Mouse (Mus musculus) lung, embryonic 15.5 days (tissue): ENCODE results near the gene Foxo3. TPM values are rescaled to one million over a fixed set of nuclear protein-coding genes. Genes with fewer than 3 reads are reported as not detected.

ENCODE experiments used
- ATAC-seq: fragments of 200-750 bp; cut with Nextera tagmentation; 2 replicates; pipeline ENCODE4 v1.8.0; 2017; ENCODE audit warnings: moderate number of reproducible peaks, borderline replicate concordance; ENCODE audit not compliant: low FRiP score, low TSS enrichment; ENCODE audit errors: extremely low read depth
- H3K27ac ChIP-seq: fragments of 300-500 bp; sonication (generic); 2 replicates; pipeline ENCODE4 v1.5.1; 2015; ENCODE audit warnings: moderate library complexity, mild to moderate bottlenecking, inconsistent platforms
- H3K27me3 ChIP-seq: fragments of 300-500 bp; sonication (generic); 2 replicates; pipeline ENCODE4 v1.6.1; 2015; ENCODE audit warnings: inconsistent platforms
- H3K36me3 ChIP-seq: fragments of 300-500 bp; sonication (generic); 2 replicates; pipeline ENCODE4 v1.6.1; 2015; ENCODE audit warnings: inconsistent platforms
- H3K4me1 ChIP-seq: fragments of 300-500 bp; sonication (generic); 2 replicates; pipeline ENCODE4 v1.6.1; 2015; ENCODE audit warnings: inconsistent platforms
- H3K4me2 ChIP-seq: fragments of 300-500 bp; sonication (generic); 2 replicates; pipeline ENCODE4 v1.6.1; 2015; ENCODE audit warnings: inconsistent platforms, mild to moderate bottlenecking, moderate library complexity
- H3K4me3 ChIP-seq: fragments of 300-500 bp; sonication (generic); 2 replicates; pipeline ENCODE4 v1.5.1; 2015; ENCODE audit warnings: mild to moderate bottlenecking, inconsistent platforms
- H3K9ac ChIP-seq: fragments of 300-500 bp; sonication (generic); 2 replicates; pipeline ENCODE4 v1.6.1; 2015; ENCODE audit warnings: inconsistent platforms
- H3K9me3 ChIP-seq: fragments of 300-500 bp; sonication (generic); 2 replicates; pipeline ENCODE4 v1.6.1; 2016; ENCODE audit warnings: inconsistent platforms
- WGBS: fragments of 180-500 bp; shearing (Covaris S2); methylation state at CpG from one replicate; pipeline ENCODE4 v1.1.7; 2015; 5-methylcytosine and 5-hydroxymethylcytosine counted together
- polyA plus RNA-seq: library from polyadenylated mRNA; unstranded; fragments of >200 nt; fragmentation: Nextera tagmentation; extraction: Ambion mirVana; gene quantifications from 2 replicates; pipeline ENCODE4 v1.2.1, GENCODE M21; 2015

Gene Foxo3
- polyA plus RNA-seq, 1 experiment from 2014 or later, result 8.9 TPM

- peak overlapping the region; percentile 12; the same call in 1 of the 2 replicates for H3K4me2 ChIP-seq
- H3K9me3 ChIP-seq, result no peaks in the 10 kb centered on the region
- H3K27me3 ChIP-seq, result no peaks in the 10 kb centered on the region
- ATAC-seq, result no peak
- peaks cover 78% of the 10 kb centered on the region for H3K4me1 ChIP-seq
- 48% methylated on average over 11 of the region's 11 CpGs for WGBS
- H3K36me3 ChIP-seq, result no peaks in the 10 kb centered on the region
- no peak overlapping the region for H3K9ac ChIP-seq
- H3K27ac ChIP-seq, result 0 out of 2 replicates have a peak overlapping the region, but pooled peaks have one; percentile 46
- H3K4me3 ChIP-seq, result no peak overlapping the region
Observed at GRCm38 (mm10) chr10:42247125-42247816, 29.3 kb downstream of the Foxo3 start.

- Histone ChIP-seq H3K9ac (no peak overlapping the region), H3K9me3 (no peaks in the 10 kb centered on the region), H3K4me2 (no peak overlapping the region), H3K4me1 (peaks cover 70% of the 10 kb centered on the region), H3K36me3 (no peaks in the 10 kb centered on the region), H3K27ac (no peak overlapping the region), H3K4me3 (no peak overlapping the region), H3K27me3 (no peaks in the 10 kb centered on the region)
- 63% methylated on average over 3 of the region's 3 CpGs for WGBS
- no peak for ATAC-seq
Observed at GRCm38 (mm10) chr10:42246483-42246882, 30.1 kb downstream of the Foxo3 start.

GRCm38 (mm10) chr10:42245636-42246035 is 30.9 kb downstream of the Foxo3 start:
- H3K9ac ChIP-seq, result no peak overlapping the region
- H3K36me3 ChIP-seq, result no peaks in the 10 kb centered on the region
- H3K4me2 ChIP-seq, result no peak overlapping the region
- H3K9me3 ChIP-seq, result no peaks in the 10 kb centered on the region
- H3K4me1 ChIP-seq, result peaks cover 61% of the 10 kb centered on the region
- 92% methylated on average over 3 of the region's 3 CpGs for WGBS
- H3K4me3 ChIP-seq, result no peak overlapping the region
- H3K27me3 ChIP-seq, result no peaks in the 10 kb centered on the region
- ATAC-seq, result no peak
- H3K27ac ChIP-seq, result peak overlapping the region; percentile 43; the same call in 1 of the 2 replicates

- H3K27me3 ChIP-seq, result no peaks in the 10 kb centered on the region
- no peak overlapping the region for H3K4me3 ChIP-seq
- H3K4me1 ChIP-seq, result peaks cover 57% of the 10 kb centered on the region
- peak overlapping the region; percentile 43 for H3K27ac ChIP-seq
- no peak overlapping the region for H3K4me2 ChIP-seq
- no peak overlapping the region for H3K9ac ChIP-seq
- ATAC-seq, result no peak
- no peaks in the 10 kb centered on the region for H3K36me3 ChIP-seq
- whole genome bisulfite sequencing, result 76% methylated on average over 3 of the region's 3 CpGs
- no peaks in the 10 kb centered on the region for H3K9me3 ChIP-seq
Observed at GRCm38 (mm10) chr10:42245256-42245601, 31.3 kb downstream of the Foxo3 start.

GRCm38 (mm10) chr10:42244420-42245255 is 31.9 kb downstream of the Foxo3 start:
- WGBS, result 25% methylated on average over 8 of the region's 8 CpGs
- Histone ChIP-seq H3K4me2 (no peak overlapping the region), H3K9ac (no peak overlapping the region), H3K9me3 (no peaks in the 10 kb centered on the region), H3K36me3 (no peaks in the 10 kb centered on the region), H3K27ac (peak overlapping the region; percentile 43), H3K27me3 (no peaks in the 10 kb centered on the region), H3K4me3 (no peak overlapping the region), H3K4me1 (peaks cover 55% of the 10 kb centered on the region)
- peak; percentile 71; the same call in 1 of the 2 replicates for ATAC-seq

GRCm38 (mm10) chr10:42243925-42244324 is 32.6 kb downstream of the Foxo3 start:
- Histone ChIP-seq H3K4me1 (peaks cover 55% of the 10 kb centered on the region), H3K4me3 (no peak overlapping the region), H3K27ac (no peak overlapping the region), H3K4me2 (no peak overlapping the region), H3K27me3 (no peaks in the 10 kb centered on the region), H3K36me3 (no peaks in the 10 kb centered on the region), H3K9me3 (no peaks in the 10 kb centered on the region), H3K9ac (no peak overlapping the region)
- ATAC-seq, result no peak
- 88% methylated on average over 7 of the region's 7 CpGs for WGBS

- Histone ChIP-seq H3K4me3 (no peak overlapping the region), H3K27ac (no peak overlapping the region), H3K9me3 (no peaks in the 10 kb centered on the region), H3K9ac (no peak overlapping the region), H3K36me3 (no peaks in the 10 kb centered on the region), H3K4me2 (no peak overlapping the region), H3K4me1 (peaks cover 55% of the 10 kb centered on the region), H3K27me3 (no peaks in the 10 kb centered on the region)
- 71% methylated on average over 6 of the region's 6 CpGs for WGBS
- ATAC-seq, result no peak
Observed at GRCm38 (mm10) chr10:42242484-42242883, 34.1 kb downstream of the Foxo3 start.

- Histone ChIP-seq H3K4me3 (no peak overlapping the region), H3K36me3 (no peaks in the 10 kb centered on the region), H3K4me1 (peaks cover 50% of the 10 kb centered on the region), H3K9me3 (no peaks in the 10 kb centered on the region), H3K9ac (no peak overlapping the region), H3K27ac (no peak overlapping the region), H3K4me2 (no peak overlapping the region), H3K27me3 (no peaks in the 10 kb centered on the region)
- ATAC-seq, result no peak
- 75% methylated on average over 4 of the region's 4 CpGs for WGBS
Observed at GRCm38 (mm10) chr10:42241775-42242174, 34.8 kb downstream of the Foxo3 start.

- Histone ChIP-seq H3K27ac (no peak overlapping the region), H3K4me1 (peaks cover 30% of the 10 kb centered on the region), H3K27me3 (no peaks in the 10 kb centered on the region), H3K9me3 (no peaks in the 10 kb centered on the region), H3K9ac (no peak overlapping the region), H3K4me3 (no peak overlapping the region), H3K36me3 (no peaks in the 10 kb centered on the region), H3K4me2 (no peak overlapping the region)
- no peak for ATAC-seq
- WGBS, result 90% methylated on average over 6 of the region's 6 CpGs
Observed at GRCm38 (mm10) chr10:42239810-42240111, 36.8 kb downstream of the Foxo3 start.

- Histone ChIP-seq H3K36me3 (no peaks in the 10 kb centered on the region), H3K4me2 (no peak overlapping the region), H3K9ac (no peak overlapping the region), H3K4me3 (no peak overlapping the region), H3K4me1 (peaks cover 25% of the 10 kb centered on the region), H3K27ac (no peak overlapping the region; the same call in 1 of the 2 replicates), H3K9me3 (no peaks in the 10 kb centered on the region), H3K27me3 (no peaks in the 10 kb centered on the region)
- ATAC-seq, result no peak; the same call in 1 of the 2 replicates
- WGBS, result 65% methylated on average over 15 of the region's 15 CpGs
Observed at GRCm38 (mm10) chr10:42238923-42239809, 37.4 kb downstream of the Foxo3 start.

GRCm38 (mm10) chr10:42238296-42238695 is 38.3 kb downstream of the Foxo3 start:
- Histone ChIP-seq H3K36me3 (no peaks in the 10 kb centered on the region), H3K27ac (no peak overlapping the region), H3K9ac (no peak overlapping the region), H3K4me2 (no peak overlapping the region), H3K9me3 (no peaks in the 10 kb centered on the region), H3K27me3 (no peaks in the 10 kb centered on the region), H3K4me1 (peaks cover 25% of the 10 kb centered on the region), H3K4me3 (no peak overlapping the region)
- whole genome bisulfite sequencing, result 51% methylated on average over 5 of the region's 5 CpGs
- no peak for ATAC-seq
